Mouse (Mus musculus) megakaryocyte, embryonic 14.5 days (primary cell): ENCODE results near the gene Arhgef3. TPM values are rescaled to one million over a fixed set of nuclear protein-coding genes. Genes with fewer than 3 reads are reported as not detected.

Experiments
- H3K27me3 ChIP-seq: replicated peaks from 2 replicates; pipeline ENCODE3; 2012; ENCODE audit warnings: inconsistent platforms
- H3K36me3 ChIP-seq: replicated peaks from 2 replicates; pipeline ENCODE3; 2012; ENCODE audit warnings: low read length, inconsistent platforms, mixed read lengths
- H3K4me1 ChIP-seq: 2 replicates; pipeline ENCODE4 v1.6.1; 2012; ENCODE audit warnings: inconsistent platforms
- H3K4me3 ChIP-seq: replicated peaks from 2 replicates; pipeline ENCODE3; 2012; ENCODE audit warnings: moderate library complexity, mild to moderate bottlenecking, inconsistent platforms
- H3K9me3 ChIP-seq: 2 replicates; pipeline ENCODE4 v1.6.1; 2012; ENCODE audit warnings: inconsistent platforms
- FLI1 ChIP-seq: IDR thresholded peaks from 2 replicates; pipeline ENCODE4 v1.6.1; 2012; ENCODE audit warnings: low read length, inconsistent platforms, mixed read lengths
- GATA1 ChIP-seq: IDR thresholded peaks from 3 replicates; pipeline ENCODE4 v1.6.1; 2012; ENCODE audit warnings: mixed read lengths, low read length, inconsistent platforms, borderline replicate concordance
- polyA plus RNA-seq: library from polyadenylated mRNA; stranded (reverse); fragments of >175 nt; gene quantifications from 2 replicates; pipeline ENCODE4 v1.2.3, GENCODE M21; 2012; ENCODE audit warnings: low replicate concordance; ENCODE audit not compliant: insufficient read depth

Arhgef3 gene
- polyA plus RNA-seq, 1 experiment, result 6.7 TPM

DNA sequence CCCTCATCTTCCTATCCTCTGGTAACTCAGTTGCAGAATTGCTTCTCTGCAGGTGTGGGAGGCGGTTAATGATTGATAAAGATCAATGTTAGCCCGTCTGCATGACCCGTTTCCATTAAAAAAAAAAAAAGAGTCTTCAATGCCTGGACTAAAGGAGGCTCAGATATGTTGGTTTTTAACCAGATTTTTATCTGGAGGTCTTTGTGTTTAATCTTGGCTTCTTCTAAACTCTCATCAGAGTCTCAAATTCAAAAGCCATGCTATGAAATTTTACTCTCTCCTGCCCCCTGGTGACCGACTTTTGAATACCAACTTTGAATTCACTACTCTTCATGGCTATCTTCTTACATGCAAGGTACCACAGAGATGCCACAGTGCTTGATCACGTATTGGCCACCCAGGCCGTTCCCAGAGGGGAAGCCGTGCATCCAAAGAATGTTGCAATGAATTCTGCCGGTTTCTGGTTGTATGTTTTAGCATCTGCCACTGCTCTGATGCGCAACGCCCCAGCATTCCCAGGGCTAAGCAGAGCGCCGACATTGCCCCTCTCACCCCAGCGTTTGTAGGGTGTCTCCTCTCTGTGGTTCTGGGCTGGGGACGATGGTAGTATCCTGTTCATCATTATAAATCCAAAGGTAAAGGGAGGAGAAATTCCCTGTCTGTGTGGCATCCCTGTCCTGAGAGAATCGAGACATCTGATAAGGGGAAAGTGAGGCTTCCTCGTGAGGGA, 69.0 kb downstream of the Arhgef3 start:
- peaks cover 44% of the 10 kb centered on the region for H3K27me3 ChIP-seq
- no peaks in the 10 kb centered on the region for H3K36me3 ChIP-seq
- no peak overlapping the region for H3K4me3 ChIP-seq
- TF ChIP-seq GATA1 (no peak), FLI1 (no peak)
- no peaks in the 10 kb centered on the region for H3K9me3 ChIP-seq
- peaks cover 35% of the 10 kb centered on the region for H3K4me1 ChIP-seq

GRCm38 (mm10) chr14:27185902-27186301, 71.2 kb downstream of the Arhgef3 start:
- Histone ChIP-seq H3K4me3 (no peak overlapping the region), H3K4me1 (peaks cover 50% of the 10 kb centered on the region), H3K36me3 (no peaks in the 10 kb centered on the region), H3K27me3 (peaks cover 44% of the 10 kb centered on the region), H3K9me3 (no peaks in the 10 kb centered on the region)
- TF ChIP-seq FLI1 (no peak), GATA1 (no peak)

GRCm38 (mm10) chr14:27186596-27186995, 71.9 kb downstream of the Arhgef3 start:
- H3K27me3 ChIP-seq, result peaks cover 39% of the 10 kb centered on the region
- no peak overlapping the region for H3K4me3 ChIP-seq
- H3K9me3 ChIP-seq, result no peaks in the 10 kb centered on the region
- peaks cover 50% of the 10 kb centered on the region for H3K4me1 ChIP-seq
- TF ChIP-seq GATA1, result no peak
- no peak for TF ChIP-seq FLI1
- H3K36me3 ChIP-seq, result no peaks in the 10 kb centered on the region

DNA sequence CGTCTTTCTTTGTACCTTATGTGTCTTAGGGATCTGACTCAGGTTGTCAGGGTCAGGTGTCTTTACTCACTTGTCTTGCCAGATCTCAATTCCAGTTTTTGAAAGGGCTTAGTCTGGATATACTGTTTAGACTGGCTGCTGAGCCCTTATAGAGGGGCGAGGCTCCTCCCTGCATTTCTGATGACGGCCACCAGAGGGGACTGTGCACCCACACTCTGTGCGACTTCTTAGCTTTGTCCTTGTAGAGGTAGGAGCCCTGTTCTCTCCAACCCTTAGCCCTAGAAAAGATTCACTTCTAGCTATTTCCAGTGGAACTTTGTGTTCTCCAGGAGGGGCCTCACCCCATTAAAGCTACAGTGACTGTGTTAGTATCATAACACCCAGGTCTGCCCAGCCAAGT, 72.3 kb downstream of the Arhgef3 start:
- Histone ChIP-seq H3K27me3 (peaks cover 34% of the 10 kb centered on the region), H3K36me3 (no peaks in the 10 kb centered on the region), H3K9me3 (no peaks in the 10 kb centered on the region), H3K4me1 (peaks cover 48% of the 10 kb centered on the region), H3K4me3 (no peak overlapping the region)
- TF ChIP-seq FLI1 (no peak), GATA1 (no peak)

GRCm38 (mm10) chr14:27187885-27188284, 73.2 kb downstream of the Arhgef3 start:
- TF ChIP-seq FLI1, result no peak
- no peak for TF ChIP-seq GATA1
- Histone ChIP-seq H3K4me1 (peaks cover 46% of the 10 kb centered on the region), H3K4me3 (no peak overlapping the region), H3K27me3 (peaks cover 28% of the 10 kb centered on the region), H3K36me3 (no peaks in the 10 kb centered on the region), H3K9me3 (no peaks in the 10 kb centered on the region)

DNA sequence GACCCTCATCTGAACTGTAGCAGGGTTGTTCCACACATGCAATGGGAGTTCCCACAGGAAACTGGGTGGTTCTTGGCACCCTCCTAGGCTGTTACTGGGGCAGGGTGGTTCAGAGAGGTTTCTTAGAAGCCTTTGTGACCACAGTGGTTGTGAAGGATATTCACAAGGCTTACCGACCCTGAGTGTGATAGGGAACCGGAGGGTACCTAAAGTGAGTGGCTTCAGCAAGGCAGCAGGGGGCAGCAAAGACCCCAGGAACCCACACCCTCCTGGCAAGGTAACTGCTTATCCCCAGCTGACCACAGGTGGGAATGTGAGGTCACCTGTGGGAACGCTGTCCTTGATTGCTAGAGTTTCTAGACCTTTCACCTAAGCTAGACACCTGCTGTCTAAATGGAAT, 77.8 kb downstream of the Arhgef3 start:
- Histone ChIP-seq H3K9me3 (peaks cover 8% of the 10 kb centered on the region; the same call in 1 of the 2 replicates), H3K27me3 (peaks cover 36% of the 10 kb centered on the region), H3K36me3 (no peaks in the 10 kb centered on the region), H3K4me1 (peaks cover 47% of the 10 kb centered on the region), H3K4me3 (no peak overlapping the region)
- TF ChIP-seq FLI1, result no peak
- no peak for TF ChIP-seq GATA1

- TF ChIP-seq GATA1, result no peak
- H3K4me1 ChIP-seq, result peaks cover 28% of the 10 kb centered on the region
- peaks cover 43% of the 10 kb centered on the region for H3K27me3 ChIP-seq
- no peak overlapping the region for H3K4me3 ChIP-seq
- peaks cover 8% of the 10 kb centered on the region; the same call in 1 of the 2 replicates for H3K9me3 ChIP-seq
- H3K36me3 ChIP-seq, result no peaks in the 10 kb centered on the region
Measured at GRCm38 (mm10) chr14:27196980-27197379, 82.3 kb downstream of the Arhgef3 start.

GRCm38 (mm10) chr14:27198490-27199089, 83.9 kb downstream of the Arhgef3 start:
- no peak overlapping the region for H3K4me3 ChIP-seq
- H3K36me3 ChIP-seq, result no peaks in the 10 kb centered on the region
- H3K27me3 ChIP-seq, result peaks cover 48% of the 10 kb centered on the region
- peaks cover 14% of the 10 kb centered on the region for H3K4me1 ChIP-seq
- TF ChIP-seq GATA1 (no peak), FLI1 (no peak)
- H3K9me3 ChIP-seq, result peaks cover 8% of the 10 kb centered on the region; the same call in 1 of the 2 replicates

DNA sequence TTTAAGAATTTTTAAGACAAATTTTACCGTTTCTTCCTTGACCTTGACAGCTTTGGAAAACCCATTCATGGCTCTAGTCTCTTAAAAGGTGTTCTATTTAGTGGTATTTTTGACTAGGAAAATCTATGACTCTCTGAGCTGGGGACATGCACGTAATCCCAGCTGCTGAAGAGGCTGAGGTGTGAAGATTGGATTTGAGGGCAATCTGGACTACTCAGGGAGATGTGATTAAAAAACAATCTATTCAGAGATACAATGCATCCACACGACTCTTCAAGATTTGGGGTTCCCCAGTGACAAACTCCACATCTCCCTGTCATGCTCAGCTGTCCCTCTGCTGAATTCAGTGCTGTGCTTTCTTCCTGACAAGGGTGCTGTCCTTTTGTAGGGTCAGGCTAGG, 84.4 kb downstream of the Arhgef3 start:
- H3K4me1 ChIP-seq, result peaks cover 14% of the 10 kb centered on the region
- peaks cover 6% of the 10 kb centered on the region; the same call in 1 of the 2 replicates for H3K9me3 ChIP-seq
- no peaks in the 10 kb centered on the region for H3K36me3 ChIP-seq
- no peak for TF ChIP-seq GATA1
- no peak for TF ChIP-seq FLI1
- H3K27me3 ChIP-seq, result peaks cover 48% of the 10 kb centered on the region
- no peak overlapping the region for H3K4me3 ChIP-seq

- Histone ChIP-seq H3K9me3 (peaks cover 4% of the 10 kb centered on the region; the same call in 1 of the 2 replicates), H3K36me3 (no peaks in the 10 kb centered on the region), H3K4me1 (peaks cover 14% of the 10 kb centered on the region), H3K4me3 (no peak overlapping the region), H3K27me3 (peaks cover 51% of the 10 kb centered on the region)
- TF ChIP-seq GATA1 (no peak), FLI1 (no peak)
Measured at GRCm38 (mm10) chr14:27199870-27200269, 85.2 kb downstream of the Arhgef3 start.
